Mouse (Mus musculus) myocyte (in vitro differentiated cells): Measurements from ENCODE around the gene Ndrg3.

Experiments
- MYOD1 ChIP-seq, 3 experiments: IDR thresholded peaks; one replicate each; pipeline ENCODE4 v1.6.1; 2011; ENCODE audit warnings: control low read depth in 2 of 3, low read depth in 2 of 3, mild to moderate bottlenecking in 2 of 3, moderate library complexity in 1 of 3; ENCODE audit not compliant: insufficient read length in 2 of 3, control insufficient read depth in 1 of 3
- POLR2A ChIP-seq: IDR thresholded peaks from one replicate; pipeline ENCODE4 v1.6.1; 2011; ENCODE audit warnings: low read depth, mild to moderate bottlenecking, control low read depth, moderate library complexity; ENCODE audit not compliant: insufficient read length

DNA sequence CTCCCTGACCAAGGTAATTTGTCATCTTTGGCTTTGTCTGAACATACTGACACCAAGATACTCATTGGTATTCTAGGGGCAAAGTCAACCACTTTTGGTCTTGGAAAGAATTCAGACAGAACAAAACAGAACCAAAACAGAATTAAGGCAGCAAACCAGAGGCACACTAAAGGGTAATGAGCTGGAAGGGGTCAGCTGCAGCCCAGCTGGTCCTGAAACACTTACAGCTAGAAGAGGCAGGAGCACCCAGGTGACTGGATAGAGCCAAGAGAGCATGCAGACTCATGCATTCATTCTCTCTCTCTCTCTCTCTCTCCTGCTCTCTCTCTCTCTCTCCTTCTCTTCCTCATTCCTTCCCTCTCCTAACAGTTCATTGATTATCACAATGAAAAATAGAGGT lies 15.1 kb downstream of the Ndrg3 start:
- TF ChIP-seq MYOD1 (IDR thresholded peaks at IDR 0.05; ENCODE audit: control insufficient read depth in 1 of 3, insufficient read length in 2 of 3, low read depth in 2 of 3) (no peak), POLR2A (no peak)
